Mouse (Mus musculus): ENCODE measurements around the gene Usp7.

Gene Usp7

GRCm38 (mm10) chr16:8675559-8675958 is 116.5 kb downstream of the Usp7 start:
- in situ Hi-C loops (cut with MboI) = loop anchor here (5.0 kb wide), 2 partner anchors 183 to 263 kb away; no protein-coding TSS in a partner anchor

- in situ Hi-C loops (cut with MboI) = no loop called here
These were observed 117.9 kb downstream of the Usp7 start for GRCm38 (mm10) chr16:8674165-8674564.

GRCm38 (mm10) chr16:8673343-8673742 is 118.8 kb downstream of the Usp7 start:
- in situ Hi-C loops (cut with MboI) = no loop called here

- in situ Hi-C loops (cut with MboI) = no loop called here
These were observed 119.3 kb downstream of the Usp7 start for GRCm38 (mm10) chr16:8672811-8673210.

- in situ Hi-C loops (cut with MboI) = no loop called here
These were observed 119.8 kb downstream of the Usp7 start for GRCm38 (mm10) chr16:8672350-8672687.

GRCm38 (mm10) chr16:8671551-8672349 is 120.4 kb downstream of the Usp7 start, which contains the start of gene Carhsp1:
Gene Carhsp1 (minus strand): TSS chr16:8672155.
- in situ Hi-C loops (cut with MboI) = no loop called here

GRCm38 (mm10) chr16:8670041-8671035 is 121.8 kb downstream of the Usp7 start:
- in situ Hi-C loops (cut with MboI) = no loop called here

GRCm38 (mm10) chr16:8669432-8669831 is 122.7 kb downstream of the Usp7 start:
- in situ Hi-C loops (cut with MboI) = no loop called here

GRCm38 (mm10) chr16:8668386-8668785 is 123.7 kb downstream of the Usp7 start:
- in situ Hi-C loops (cut with MboI) = no loop called here

- in situ Hi-C loops (cut with MboI) = no loop called here
These were observed 124.3 kb downstream of the Usp7 start for GRCm38 (mm10) chr16:8667814-8668213.

GRCm38 (mm10) chr16:8667261-8667660 is 124.8 kb downstream of the Usp7 start:
- in situ Hi-C loops (cut with MboI) = no loop called here

GRCm38 (mm10) chr16:8666452-8666851 is 125.7 kb downstream of the Usp7 start:
- in situ Hi-C loops (cut with MboI) = no loop called here

GRCm38 (mm10) chr16:8665367-8665766 is 126.7 kb downstream of the Usp7 start:
- in situ Hi-C loops (cut with MboI) = no loop called here

GRCm38 (mm10) chr16:8663606-8664539 is 128.2 kb downstream of the Usp7 start:
- in situ Hi-C loops (cut with MboI) = no loop called here

- in situ Hi-C loops (cut with MboI) = no loop called here
These were observed 129.1 kb downstream of the Usp7 start for GRCm38 (mm10) chr16:8663022-8663421.

GRCm38 (mm10) chr16:8658764-8659163 is 133.3 kb downstream of the Usp7 start:
- in situ Hi-C loops (cut with MboI) = no loop called here

GRCm38 (mm10) chr16:8658349-8658748 is 133.8 kb downstream of the Usp7 start:
- in situ Hi-C loops (cut with MboI) = no loop called here

GRCm38 (mm10) chr16:8656256-8656655 is 135.9 kb downstream of the Usp7 start:
- in situ Hi-C loops (cut with MboI) = no loop called here

- in situ Hi-C loops (cut with MboI) = no loop called here
These were observed 136.5 kb downstream of the Usp7 start for GRCm38 (mm10) chr16:8655599-8655998.

GRCm38 (mm10) chr16:8655108-8655507 is 137.0 kb downstream of the Usp7 start:
- in situ Hi-C loops (cut with MboI) = no loop called here

GRCm38 (mm10) chr16:8650007-8650406 is 142.1 kb downstream of the Usp7 start:
- in situ Hi-C loops (cut with MboI) = no loop called here

All from mature B cell (primary cell).